Mouse (Mus musculus) lung, embryonic 15.5 days (tissue): ENCODE results near the gene B230217C12Rik. TPM values are rescaled to one million over a fixed set of nuclear protein-coding genes. Genes with fewer than 3 reads are reported as not detected.
"Not testable (repeated sequence)": the region's sequence is repeated elsewhere in the genome, so short reads cannot be mapped to it uniquely, and the experiment has no call there.

Experiments
- ATAC-seq: fragments of 200-750 bp; cut with Nextera tagmentation; 2 replicates; pipeline ENCODE4 v1.8.0; 2017; ENCODE audit warnings: moderate number of reproducible peaks, borderline replicate concordance; ENCODE audit not compliant: low FRiP score, low TSS enrichment; ENCODE audit errors: extremely low read depth
- H3K27ac ChIP-seq: fragments of 300-500 bp; sonication (generic); 2 replicates; pipeline ENCODE4 v1.5.1; 2015; ENCODE audit warnings: moderate library complexity, mild to moderate bottlenecking, inconsistent platforms
- H3K27me3 ChIP-seq: fragments of 300-500 bp; sonication (generic); 2 replicates; pipeline ENCODE4 v1.6.1; 2015; ENCODE audit warnings: inconsistent platforms
- H3K36me3 ChIP-seq: fragments of 300-500 bp; sonication (generic); 2 replicates; pipeline ENCODE4 v1.6.1; 2015; ENCODE audit warnings: inconsistent platforms
- H3K4me1 ChIP-seq: fragments of 300-500 bp; sonication (generic); 2 replicates; pipeline ENCODE4 v1.6.1; 2015; ENCODE audit warnings: inconsistent platforms
- H3K4me2 ChIP-seq: fragments of 300-500 bp; sonication (generic); 2 replicates; pipeline ENCODE4 v1.6.1; 2015; ENCODE audit warnings: inconsistent platforms, mild to moderate bottlenecking, moderate library complexity
- H3K4me3 ChIP-seq: fragments of 300-500 bp; sonication (generic); 2 replicates; pipeline ENCODE4 v1.5.1; 2015; ENCODE audit warnings: mild to moderate bottlenecking, inconsistent platforms
- H3K9ac ChIP-seq: fragments of 300-500 bp; sonication (generic); 2 replicates; pipeline ENCODE4 v1.6.1; 2015; ENCODE audit warnings: inconsistent platforms
- H3K9me3 ChIP-seq: fragments of 300-500 bp; sonication (generic); 2 replicates; pipeline ENCODE4 v1.6.1; 2016; ENCODE audit warnings: inconsistent platforms
- WGBS: fragments of 180-500 bp; shearing (Covaris S2); methylation state at CpG from one replicate; pipeline ENCODE4 v1.1.7; 2015; 5-methylcytosine and 5-hydroxymethylcytosine counted together
- polyA plus RNA-seq: library from polyadenylated mRNA; unstranded; fragments of >200 nt; fragmentation: Nextera tagmentation; extraction: Ambion mirVana; gene quantifications from 2 replicates; pipeline ENCODE4 v1.2.1, GENCODE M21; 2015

B230217C12Rik gene
- polyA plus RNA-seq, 1 experiment from 2014 or later, result 4.4 TPM

DNA sequence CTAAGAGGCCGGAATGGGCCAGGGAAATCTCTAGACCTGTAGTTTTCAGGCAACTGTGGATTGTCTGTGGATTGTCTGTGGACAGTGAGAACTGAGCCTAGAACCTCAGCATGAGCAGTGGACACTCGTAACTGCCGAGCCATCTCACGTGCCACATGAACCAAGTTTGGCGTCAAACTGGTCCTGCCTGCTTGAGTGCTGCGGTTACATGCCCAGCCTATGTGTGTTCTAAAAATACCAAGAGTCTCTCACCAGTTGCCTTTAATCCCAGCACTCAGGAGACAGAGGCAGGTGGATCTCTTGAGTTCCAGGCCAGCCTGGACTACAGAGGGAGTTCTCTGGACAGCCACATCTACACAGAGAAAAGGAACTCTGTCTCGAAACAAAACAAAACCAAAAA is 11.2 kb upstream of the B230217C12Rik start:
- 90% methylated on average over 7 of the region's 7 CpGs for WGBS
- peaks cover 67% of the 10 kb centered on the region for H3K36me3 ChIP-seq

DNA sequence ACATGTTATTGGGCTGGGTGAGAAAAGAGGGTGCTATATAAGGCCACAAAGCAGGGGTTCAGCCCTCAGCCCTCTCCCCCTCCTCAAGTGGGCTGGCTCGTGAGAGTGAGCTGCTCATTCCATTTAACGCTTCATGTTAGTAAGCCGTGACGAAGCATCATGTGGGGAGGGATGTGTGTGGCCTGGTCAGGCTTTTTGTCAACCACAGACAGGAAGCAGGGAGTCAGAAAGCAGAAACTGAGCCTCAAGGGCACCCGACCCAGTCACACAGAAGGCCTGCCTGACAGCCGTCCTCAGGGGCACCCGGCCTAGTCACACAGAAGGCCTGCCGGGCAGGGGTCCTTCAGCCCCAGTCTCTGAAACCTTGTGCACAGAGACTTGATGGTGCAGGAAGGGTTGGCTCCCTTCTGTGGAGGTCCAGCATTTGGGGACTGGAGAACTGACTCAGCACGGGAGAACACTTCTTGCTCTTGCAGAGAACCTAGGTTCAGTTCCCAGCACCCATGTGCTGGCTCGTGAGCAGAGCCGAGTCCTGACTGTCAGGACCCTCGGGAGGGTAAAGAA is 10.6 kb upstream of the B230217C12Rik start:
- H3K27ac ChIP-seq, result no peak overlapping the region

More for the DNA sequence above, 11.2 kb upstream of the B230217C12Rik start:
- Histone ChIP-seq H3K4me2 (no peak overlapping the region), H3K9me3 (no peaks in the 10 kb centered on the region), H3K4me3 (no peak overlapping the region), H3K27me3 (no peaks in the 10 kb centered on the region), H3K4me1 (peaks cover 14% of the 10 kb centered on the region; the same call in 1 of the 2 replicates), H3K27ac (no peak overlapping the region), H3K9ac (no peak overlapping the region)
- ATAC-seq, result no peak

GRCm38 (mm10) chr11:97830501-97830900 is 10.1 kb upstream of the B230217C12Rik start:
- no peak overlapping the region for H3K27ac ChIP-seq
- WGBS, result 61% methylated on average over 6 of the region's 6 CpGs

More for the DNA sequence above, 10.6 kb upstream of the B230217C12Rik start:
- no peak overlapping the region for H3K9ac ChIP-seq
- H3K9me3 ChIP-seq, result no peaks in the 10 kb centered on the region
- ATAC-seq, result no peak
- peaks cover 10% of the 10 kb centered on the region; the same call in 1 of the 2 replicates for H3K4me1 ChIP-seq
- H3K36me3 ChIP-seq, result peaks cover 67% of the 10 kb centered on the region
- no peaks in the 10 kb centered on the region for H3K27me3 ChIP-seq
- H3K4me3 ChIP-seq, result no peak overlapping the region
- 73% methylated on average over 12 of the region's 12 CpGs for WGBS
- no peak overlapping the region for H3K4me2 ChIP-seq

DNA sequence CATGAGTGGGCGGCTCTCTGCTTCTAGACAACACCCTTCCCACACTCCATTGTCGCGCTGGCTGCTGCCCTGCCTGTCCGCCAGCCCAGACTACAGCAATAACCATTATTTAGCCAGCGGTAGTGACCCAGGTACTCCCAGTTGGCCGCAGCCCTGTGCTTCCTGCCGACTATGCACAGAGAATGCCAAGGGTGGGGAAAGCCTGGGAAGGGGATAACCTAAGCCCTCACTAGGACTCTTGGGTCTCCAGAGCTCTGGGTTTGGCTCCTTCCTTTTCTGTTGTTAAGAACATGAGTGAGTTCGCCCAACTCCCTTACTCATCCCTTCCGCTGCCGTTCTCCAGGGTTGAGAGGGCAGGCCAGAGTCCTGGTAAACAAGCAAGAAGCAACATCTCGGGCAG is 8.6 kb upstream of the B230217C12Rik start:
- 76% methylated on average over 11 of the region's 11 CpGs for WGBS
- H3K4me2 ChIP-seq, result no peak overlapping the region
- H3K9ac ChIP-seq, result no peak overlapping the region
- H3K27me3 ChIP-seq, result no peaks in the 10 kb centered on the region
- no peaks in the 10 kb centered on the region for H3K9me3 ChIP-seq
- no peak overlapping the region for H3K4me3 ChIP-seq
- 0 out of 2 replicates have a peak, but pooled peaks cover 8% of the 10 kb centered on the region for H3K4me1 ChIP-seq
- ATAC-seq, result no peak
- 0 out of 2 replicates have a peak overlapping the region, but pooled peaks have one; percentile 3 for H3K27ac ChIP-seq
- peaks cover 66% of the 10 kb centered on the region for H3K36me3 ChIP-seq

More at GRCm38 (mm10) chr11:97830501-97830900, 10.1 kb upstream of the B230217C12Rik start:
- Histone ChIP-seq H3K4me2 (no peak overlapping the region), H3K9me3 (no peaks in the 10 kb centered on the region), H3K27me3 (no peaks in the 10 kb centered on the region), H3K4me3 (no peak overlapping the region), H3K4me1 (0 out of 2 replicates have a peak, but pooled peaks cover 8% of the 10 kb centered on the region), H3K36me3 (peaks cover 66% of the 10 kb centered on the region), H3K9ac (no peak overlapping the region)
- ATAC-seq, result no peak

DNA sequence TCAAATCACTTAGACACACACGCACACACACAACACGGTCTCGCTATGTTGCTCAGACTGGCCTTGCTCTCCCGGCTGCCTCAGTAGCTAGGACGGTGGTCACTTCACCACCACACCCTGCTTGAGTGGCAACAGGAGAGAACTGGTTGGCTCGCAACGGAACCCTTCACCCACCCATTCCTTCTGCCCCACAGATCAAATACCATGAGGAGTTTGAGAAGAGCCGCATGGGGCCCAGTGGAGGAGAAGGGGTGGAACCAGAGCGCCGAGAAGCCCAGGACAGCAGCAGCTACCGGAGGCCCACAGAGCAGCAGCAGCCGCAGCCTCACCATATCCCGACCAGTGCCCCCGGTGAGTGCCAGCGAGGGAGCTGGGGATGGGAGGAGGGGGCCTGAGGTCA is 7.2 kb upstream of the B230217C12Rik start:
- ATAC-seq, result no peak
- Histone ChIP-seq H3K27ac (no peak overlapping the region; the same call in 1 of the 2 replicates), H3K4me3 (no peak overlapping the region), H3K9ac (no peak overlapping the region), H3K36me3 (peaks cover 71% of the 10 kb centered on the region), H3K4me2 (no peak overlapping the region), H3K9me3 (no peaks in the 10 kb centered on the region), H3K4me1 (0 out of 2 replicates have a peak, but pooled peaks cover 8% of the 10 kb centered on the region), H3K27me3 (no peaks in the 10 kb centered on the region)
- 64% methylated on average over 15 of the region's 15 CpGs for WGBS

DNA sequence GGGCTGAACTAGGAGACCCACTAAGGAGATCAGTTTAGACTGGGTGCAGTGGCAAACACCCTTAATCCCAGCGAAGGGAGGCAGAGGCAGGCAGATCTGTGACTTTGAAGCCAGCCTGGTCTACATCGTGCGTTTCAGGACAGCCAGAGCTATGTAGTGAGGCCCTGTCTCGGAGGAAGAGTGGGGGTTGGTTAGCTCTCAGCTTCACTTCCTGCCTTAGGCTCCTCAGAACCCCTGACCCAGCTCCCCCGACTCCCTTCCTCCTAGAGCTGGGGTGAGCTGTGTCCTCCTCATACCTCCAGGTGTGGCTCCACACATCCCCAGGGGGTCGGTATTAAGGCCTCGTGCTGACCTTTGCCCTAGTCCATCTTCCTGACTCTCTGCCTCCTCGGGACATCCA is 4.0 kb upstream of the B230217C12Rik start:
- Histone ChIP-seq H3K9ac (no peak overlapping the region), H3K4me2 (no peak overlapping the region), H3K36me3 (peaks cover 62% of the 10 kb centered on the region), H3K9me3 (no peaks in the 10 kb centered on the region), H3K4me1 (0 out of 2 replicates have a peak, but pooled peaks cover 16% of the 10 kb centered on the region), H3K4me3 (no peak overlapping the region), H3K27me3 (no peaks in the 10 kb centered on the region), H3K27ac (no peak overlapping the region)
- ATAC-seq, result no peak
- 53% methylated on average over 8 of the region's 8 CpGs for WGBS

- not testable (repeated sequence) for H3K4me2 ChIP-seq, H3K27me3 ChIP-seq, H3K9ac ChIP-seq, H3K4me3 ChIP-seq, H3K27ac ChIP-seq, ATAC-seq, H3K9me3 ChIP-seq
- Histone ChIP-seq H3K4me1 (peaks cover 21% of the 10 kb centered on the region; the same call in 1 of the 2 replicates), H3K36me3 (peaks cover 58% of the 10 kb centered on the region)
- WGBS, result 70% methylated on average over 9 of the region's 9 CpGs
These were observed 3.5 kb upstream of the B230217C12Rik start for GRCm38 (mm10) chr11:97837051-97837450.

- no peak for ATAC-seq
- 71% methylated on average over 7 of the region's 7 CpGs for WGBS
- H3K27me3 ChIP-seq, result no peaks in the 10 kb centered on the region
- peaks cover 21% of the 10 kb centered on the region; the same call in 1 of the 2 replicates for H3K4me1 ChIP-seq
- H3K36me3 ChIP-seq, result peaks cover 51% of the 10 kb centered on the region
- no peak overlapping the region for H3K27ac ChIP-seq
- no peaks in the 10 kb centered on the region for H3K9me3 ChIP-seq
- no peak overlapping the region for H3K4me3 ChIP-seq
- H3K4me2 ChIP-seq, result no peak overlapping the region
- H3K9ac ChIP-seq, result no peak overlapping the region
These were observed 2.9 kb upstream of the B230217C12Rik start for GRCm38 (mm10) chr11:97837641-97838149.

GRCm38 (mm10) chr11:97838779-97839440 is 1.7 kb upstream of the B230217C12Rik start:
- Histone ChIP-seq H3K9me3 (no peaks in the 10 kb centered on the region), H3K27ac (peak overlapping the region; percentile 12; the same call in 1 of the 2 replicates), H3K9ac (no peak overlapping the region), H3K4me1 (peaks cover 14% of the 10 kb centered on the region; the same call in 1 of the 2 replicates), H3K36me3 (peaks cover 40% of the 10 kb centered on the region), H3K27me3 (no peaks in the 10 kb centered on the region), H3K4me3 (no peak overlapping the region), H3K4me2 (no peak overlapping the region)
- no peak for ATAC-seq
- WGBS, result 33% methylated on average over 10 of the region's 10 CpGs

DNA sequence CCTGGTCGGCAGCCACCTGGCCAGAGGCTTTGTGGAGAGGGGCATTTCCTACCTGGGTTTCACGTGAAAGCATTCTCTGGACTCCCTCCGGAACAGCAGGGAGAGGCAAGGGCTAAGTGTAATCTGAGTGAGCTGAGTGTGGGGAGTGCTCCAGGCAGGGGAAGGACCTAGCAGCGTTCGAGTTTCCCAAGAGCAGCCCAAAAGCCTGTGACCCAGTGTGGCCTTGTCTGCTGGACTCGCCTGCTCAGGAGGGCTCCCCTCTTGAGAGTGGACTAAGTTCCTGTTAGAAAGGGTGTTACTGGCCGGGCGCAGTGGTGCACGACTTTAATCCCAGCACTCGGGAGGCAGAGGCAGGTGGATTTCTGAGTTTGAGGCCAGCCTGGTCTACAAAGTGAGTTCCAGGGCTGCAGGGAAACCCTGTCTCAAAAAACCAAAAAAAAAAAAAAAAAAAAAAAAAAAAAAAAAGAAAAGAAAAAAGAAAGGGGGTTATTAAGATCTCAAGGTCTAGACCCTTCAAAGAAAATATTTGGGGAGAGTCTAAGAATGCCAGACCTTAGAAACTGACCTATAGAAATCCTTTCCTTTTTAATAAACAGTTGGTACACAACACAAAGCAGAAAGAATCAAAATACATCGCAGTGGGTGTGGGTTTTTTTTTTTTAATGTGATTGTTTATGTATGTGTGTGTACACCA is 992 bp upstream of the B230217C12Rik start:
- Histone ChIP-seq H3K27me3 (no peaks in the 10 kb centered on the region), H3K9me3 (no peaks in the 10 kb centered on the region), H3K9ac (no peak overlapping the region), H3K36me3 (peaks cover 33% of the 10 kb centered on the region), H3K27ac (peak overlapping the region; percentile 13; the same call in 1 of the 2 replicates), H3K4me3 (no peak overlapping the region), H3K4me2 (no peak overlapping the region), H3K4me1 (peaks cover 14% of the 10 kb centered on the region; the same call in 1 of the 2 replicates)
- no peak for ATAC-seq
- 49% methylated on average over 11 of the region's 11 CpGs for WGBS

DNA sequence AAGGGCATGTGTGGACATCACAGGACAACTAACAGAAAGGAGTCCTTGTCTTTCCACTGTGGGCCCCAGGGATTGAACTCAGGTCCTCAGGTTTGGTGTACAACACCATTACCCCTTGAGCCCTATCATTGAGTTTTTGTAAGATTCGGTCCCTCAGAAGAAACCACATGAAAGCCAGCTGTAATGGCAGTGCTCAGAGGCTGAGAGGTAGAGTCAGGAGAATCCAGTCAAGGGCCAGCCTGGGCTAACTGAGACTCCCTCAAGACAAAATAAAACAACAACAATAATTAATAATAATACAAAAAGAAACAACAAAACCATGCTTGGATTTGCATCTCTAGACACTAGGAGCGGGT is 467 bp upstream of the B230217C12Rik start:
- WGBS, result 62% methylated on average over 2 of the region's 2 CpGs
- Histone ChIP-seq H3K9ac (no peak overlapping the region), H3K36me3 (peaks cover 28% of the 10 kb centered on the region), H3K27ac (0 out of 2 replicates have a peak overlapping the region, but pooled peaks have one; percentile 13), H3K9me3 (no peaks in the 10 kb centered on the region), H3K27me3 (no peaks in the 10 kb centered on the region), H3K4me3 (no peak overlapping the region), H3K4me2 (peak overlapping the region; percentile 57), H3K4me1 (peaks cover 14% of the 10 kb centered on the region; the same call in 1 of the 2 replicates)
- ATAC-seq, result no peak
